Mouse (Mus musculus): ENCODE results near the gene D430019H16Rik.

Gene D430019H16Rik

GRCm38 (mm10) chr12:105541590-105542402, 88.1 kb downstream of the D430019H16Rik start:
- no peak for DNase-seq

- DNase-seq = no peak
Observed at GRCm38 (mm10) chr12:105542513-105542912, 88.9 kb downstream of the D430019H16Rik start.
